ENCODE assay signal across 12 mouse cellular contexts in genomic region chr2:103682261-103682722, GRCm38 (mm10).
A peak's percentile ranks its signal among the peaks of the same experiment; 100 is the strongest.
DNase-seq lines count a peak whose midpoint lies in the region; ATAC-seq lines count a peak whose summit lies in the region.
"Had no signal": no experiment of that assay in that cellular context is flagged by ENCODE, and none has a peak within 500 bp of the region (broad histone marks: within the 10 kb centered on the region; RNA-seq: fewer than 3 reads in every experiment).

No protein-coding gene starts in this region.

- WGBS in heart, embryonic 16.5 days = 70% methylated on average over 9 of the region's 9 CpGs

- peak overlapping the region; percentile 85 for H3K27ac ChIP-seq in heart, embryonic 16.5 days (ENCODE audit: low read length)
- H3K27ac ChIP-seq: embryonic facial prominence, embryonic 12.5 days; liver, embryonic 13.5 days had no signal

- no peak overlapping the region for H3K9ac ChIP-seq in heart, embryonic 16.5 days (ENCODE audit: low read length)
- H3K9ac ChIP-seq: embryonic facial prominence, embryonic 12.5 days; liver, embryonic 13.5 days had no signal

- peak; percentile 65 for ATAC-seq in heart, embryonic 16.5 days (replicated peaks; ENCODE audit: extremely low read depth, insufficient read depth, low FRiP score)
- peak; percentile 70 for ATAC-seq in CD4-positive, CD25-positive, alpha-beta regulatory T cell, adult 4 months

- H3K9me3 ChIP-seq in heart, embryonic 16.5 days (replicated peaks; ENCODE audit: control insufficient read depth, low read length) = no peaks in the 10 kb centered on the region
- H3K9me3 ChIP-seq: embryonic facial prominence, embryonic 12.5 days; G1E; liver, embryonic 13.5 days had no signal

- no peak overlapping the region for H3K4me3 ChIP-seq in heart, embryonic 16.5 days (ENCODE audit: low read length)
- H3K4me3 ChIP-seq: embryonic facial prominence, embryonic 12.5 days; liver, embryonic 13.5 days had no signal

- no peak for DNase-seq in heart, adult 18-20 months
- peak; percentile 88 for DNase-seq in induced T-regulatory cell, adult 2 months (ENCODE audit: low read depth)
- DNase-seq in spleen, adult 18-20 months = peak; percentile 49 to 52
- DNase-seq in cerebellum, adult 9-10 months = no peak
- no peak for DNase-seq in embryo, embryonic 11 days
- DNase-seq in left cerebral cortex, adult 8-10 months (ENCODE audit: low spot score in 2 of 2) = no peak
- DNase-seq: kidney, postnatal 10 days; liver, embryonic 13.5 days had no signal

- no peaks in the 10 kb centered on the region for H3K27me3 ChIP-seq in heart, embryonic 16.5 days (ENCODE audit: control insufficient read depth, insufficient read depth, low read length)
- H3K27me3 ChIP-seq: embryonic facial prominence, embryonic 12.5 days had no signal

- H3K36me3 ChIP-seq in heart, embryonic 16.5 days (ENCODE audit: control insufficient read depth, insufficient read depth) = 0 out of 2 replicates have a peak, but pooled peaks cover 2% of the 10 kb centered on the region
- H3K36me3 ChIP-seq: embryonic facial prominence, embryonic 12.5 days; G1E; liver, embryonic 13.5 days had no signal

- H3K4me2 ChIP-seq in heart, embryonic 16.5 days (ENCODE audit: low read depth, low read length) = peak overlapping the region; percentile 24; the same call in 1 of the 2 replicates
- H3K4me2 ChIP-seq: embryonic facial prominence, embryonic 12.5 days; liver, embryonic 13.5 days had no signal

- H3K4me1 ChIP-seq in heart, embryonic 16.5 days (ENCODE audit: control insufficient read depth, insufficient read depth, low read length) = peaks cover 33% of the 10 kb centered on the region

Comparison
In these comparisons a context has a peak if more than half of its experiments do, and no peak if none do; other contexts are left out.
1. DNase-seq: peak in induced T-regulatory cell, adult 2 months (single experiment) and spleen, adult 18-20 months (2 of 2); none in heart, adult 18-20 months (0 of 2), cerebellum, adult 9-10 months (single experiment), embryo, embryonic 11 days (single experiment) and left cerebral cortex, adult 8-10 months (0 of 2).